Mouse (Mus musculus) layer of hippocampus, postnatal 14 days (tissue): ENCODE data around the gene Peli2. TPM values are rescaled to one million over a fixed set of nuclear protein-coding genes. Genes with fewer than 3 reads are reported as not detected.
A peak's percentile ranks its signal among the peaks of the same experiment; 100 is the strongest.

ENCODE experiments used
- DNase-seq, 2 experiments: peaks; one replicate each; pipeline ENCODE4 v3.0.0; 2021 to 2022; ENCODE audit warnings: low spot score in 2 of 2, mixed read lengths in 1 of 2
- total RNA-seq, 2 experiments: library from RNA; stranded (reverse); gene quantifications; 2 replicates each; pipeline ENCODE4 v1.2.3; 2021

The Peli2 gene
- total RNA-seq, 2 experiments from 2014 or later = 20.4 to 26.0 TPM

DNA sequence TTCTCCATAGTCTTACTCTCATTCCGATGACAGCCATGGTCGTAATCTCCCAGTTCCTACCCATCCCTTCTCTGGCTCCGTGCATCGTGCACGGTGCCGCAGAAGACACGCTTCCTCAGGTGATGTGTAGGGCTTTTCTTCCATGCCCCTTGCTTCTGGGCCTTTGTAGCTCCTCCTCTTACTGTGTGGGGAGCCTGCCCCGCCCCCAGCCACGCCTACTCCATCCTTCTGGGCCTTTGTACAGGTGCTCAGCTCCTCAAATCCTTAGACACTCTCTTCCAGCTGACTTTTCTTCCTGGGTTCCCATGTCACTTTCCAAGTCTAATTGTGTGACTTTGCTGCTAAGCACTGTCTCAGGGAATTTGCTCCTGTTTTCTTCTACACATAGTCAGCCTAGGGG, 28.7 kb downstream of the Peli2 start:
- DNase-seq = no peak

DNA sequence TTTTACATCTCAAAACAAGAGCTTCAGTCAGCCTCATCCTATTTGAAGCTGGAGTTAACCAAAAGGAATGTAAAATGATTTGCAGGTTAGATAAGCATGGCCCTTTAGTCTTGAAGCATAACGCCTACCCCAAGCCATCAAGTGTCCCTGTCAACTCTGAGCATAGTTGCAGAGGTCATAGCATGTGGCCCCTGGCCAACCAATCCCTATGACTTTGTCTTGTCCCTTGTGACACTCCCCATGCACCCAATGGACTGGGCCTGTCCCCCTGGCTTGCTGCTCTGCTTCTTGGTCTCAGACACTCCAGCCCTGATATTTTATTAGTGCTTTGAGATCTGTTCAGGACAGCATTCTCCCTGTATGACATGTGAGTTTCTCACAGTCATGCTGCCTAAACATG, 30.3 kb downstream of the Peli2 start:
- no peak for DNase-seq

DNA sequence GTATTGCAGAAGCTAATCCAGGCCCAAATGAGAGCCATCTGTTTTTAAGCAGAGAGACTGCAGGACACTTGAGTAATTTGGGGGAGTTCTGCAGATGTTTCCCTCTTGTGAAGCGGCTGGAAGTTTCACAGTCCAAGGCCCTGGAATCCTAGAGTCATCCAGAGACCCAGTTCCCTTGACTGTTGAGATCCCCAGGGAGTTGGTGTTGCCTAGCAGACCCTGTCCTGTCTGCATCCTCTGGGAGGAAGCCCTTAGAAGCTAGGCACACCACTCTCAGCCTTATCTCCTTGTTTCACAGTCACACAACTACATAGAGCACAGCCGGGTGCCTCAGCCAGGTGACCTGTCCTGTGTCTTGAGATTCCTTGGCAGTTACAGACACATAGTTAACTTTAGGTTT, 30.9 kb downstream of the Peli2 start:
- DNase-seq = no peak

DNA sequence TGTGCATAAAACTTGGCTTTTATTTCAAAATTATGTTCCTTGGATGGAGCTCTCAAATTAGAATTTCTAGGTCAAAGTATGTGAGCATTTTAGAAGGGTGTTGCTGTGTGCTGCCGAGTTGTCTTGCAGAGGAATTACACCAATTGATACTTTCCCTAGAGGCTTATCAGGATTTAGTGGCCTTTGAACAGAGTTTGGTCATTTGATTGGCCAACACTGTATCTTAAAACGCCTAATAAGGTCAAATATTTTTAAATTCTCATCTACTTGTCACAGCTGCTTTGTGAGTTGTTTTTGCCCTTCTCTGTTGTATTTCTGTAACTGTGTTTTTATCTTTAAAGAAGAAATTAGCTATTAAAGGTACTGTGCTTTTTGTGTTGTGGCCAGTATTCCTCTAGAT, 32.4 kb downstream of the Peli2 start:
- no peak for DNase-seq

DNA sequence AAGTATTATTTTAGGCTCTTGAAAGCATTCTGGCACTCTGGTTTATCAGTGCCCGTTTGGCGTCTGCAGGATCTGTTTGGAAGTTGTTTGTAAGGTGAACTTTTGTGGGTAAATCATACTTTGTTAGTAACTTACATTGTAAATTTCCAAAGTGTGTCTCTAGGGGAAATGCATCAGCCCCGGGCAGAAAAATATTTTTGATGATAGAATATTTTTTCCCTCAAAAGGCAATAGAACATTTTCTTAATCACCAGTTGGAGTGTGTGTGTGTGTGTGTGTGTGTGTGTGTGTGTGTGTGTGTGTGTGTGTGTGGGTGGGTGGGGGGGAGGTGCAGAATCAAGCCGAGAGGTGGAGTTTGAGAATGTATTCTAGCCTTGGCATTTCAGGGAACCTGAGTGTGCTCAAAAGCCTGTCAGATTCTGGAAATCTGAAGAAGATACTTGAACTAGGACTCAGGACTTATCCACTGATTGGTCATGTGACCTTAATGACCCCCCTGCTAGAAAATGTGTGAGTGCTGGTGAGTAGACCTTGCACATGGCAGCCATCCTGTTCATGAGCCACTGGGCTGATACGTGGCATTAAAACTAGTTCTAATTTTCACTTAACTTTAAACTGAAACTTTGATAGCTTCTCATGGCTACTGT, 33.4 kb downstream of the Peli2 start:
- no peak for DNase-seq

DNA sequence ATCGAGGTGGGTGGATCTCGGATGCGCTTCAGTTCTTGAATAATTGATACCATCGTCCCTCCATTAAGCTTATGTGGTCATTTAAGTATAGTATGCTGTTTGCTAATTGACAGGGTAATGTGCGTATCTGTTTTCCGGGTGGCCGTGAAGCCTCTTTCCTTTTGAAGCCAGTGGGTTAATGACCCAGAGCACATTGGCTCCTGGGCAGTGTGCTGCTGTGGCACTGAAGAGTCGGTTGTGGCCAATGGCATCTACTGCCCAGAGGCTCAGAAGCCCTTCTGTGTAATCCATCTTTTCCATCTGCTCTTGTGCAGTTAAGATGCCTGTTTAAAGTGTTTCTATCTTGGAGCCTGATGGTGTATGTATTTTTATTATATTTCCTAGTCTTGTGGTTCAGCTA, 34.0 kb downstream of the Peli2 start:
- no peak for DNase-seq

DNA sequence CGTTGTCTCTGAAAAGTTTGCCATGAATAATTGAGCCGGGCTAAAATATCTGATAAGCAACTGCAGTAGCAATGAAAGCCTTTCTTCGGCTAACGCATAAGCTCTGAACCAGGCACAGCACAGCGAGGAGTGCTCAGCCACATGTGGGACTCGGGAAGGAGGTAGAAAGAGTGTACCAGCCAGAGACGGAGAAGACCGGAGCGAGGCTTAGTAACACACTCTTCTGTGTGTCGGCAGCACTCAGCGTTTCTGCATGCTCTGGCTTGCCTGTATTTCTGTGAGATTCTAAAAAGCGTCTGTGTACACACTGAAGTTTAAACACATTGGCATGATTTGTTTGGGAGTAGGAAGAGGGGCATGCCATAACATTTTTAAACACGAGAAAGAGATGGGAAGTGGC, 34.5 kb downstream of the Peli2 start:
- no peak for DNase-seq

DNA sequence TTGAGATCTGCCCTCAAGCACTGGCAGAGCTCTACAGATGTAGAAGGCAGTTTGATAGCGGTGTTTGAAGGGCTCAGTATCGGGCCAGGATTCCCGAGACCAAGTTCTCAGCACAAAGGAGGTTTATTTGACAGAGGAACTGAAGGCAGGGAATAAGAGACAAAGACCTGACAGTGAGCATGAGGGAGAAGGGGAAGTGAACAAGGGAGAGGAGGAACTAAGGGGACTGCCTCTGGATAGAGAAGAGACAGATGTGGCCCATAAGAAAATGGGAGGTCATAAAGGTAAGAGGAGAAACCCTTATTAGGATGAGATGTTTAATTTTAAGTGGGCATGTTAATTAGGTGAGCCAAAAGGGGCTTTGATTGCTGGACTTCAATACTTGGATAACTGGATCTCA, 36.5 kb downstream of the Peli2 start:
- no peak for DNase-seq

DNA sequence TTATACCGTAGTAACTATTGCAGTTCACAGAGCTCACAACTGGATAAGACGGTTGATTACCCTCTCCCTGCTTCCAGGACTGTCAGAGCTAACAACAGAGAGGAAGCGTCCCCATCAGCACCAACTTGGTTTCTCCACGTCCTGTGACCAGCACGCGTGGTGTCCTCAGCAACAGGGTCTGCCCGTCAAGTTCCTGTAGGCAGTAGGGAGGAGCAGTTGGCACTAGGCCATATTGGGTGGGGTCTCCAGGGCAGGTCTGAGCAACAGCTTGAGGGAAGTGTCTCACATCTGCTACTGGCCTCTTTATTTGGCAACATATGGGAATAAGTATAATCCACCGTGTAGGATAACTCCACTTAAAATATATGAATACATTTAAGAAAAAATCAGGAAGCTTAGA, 37.2 kb downstream of the Peli2 start:
- DNase-seq = no peak

DNA sequence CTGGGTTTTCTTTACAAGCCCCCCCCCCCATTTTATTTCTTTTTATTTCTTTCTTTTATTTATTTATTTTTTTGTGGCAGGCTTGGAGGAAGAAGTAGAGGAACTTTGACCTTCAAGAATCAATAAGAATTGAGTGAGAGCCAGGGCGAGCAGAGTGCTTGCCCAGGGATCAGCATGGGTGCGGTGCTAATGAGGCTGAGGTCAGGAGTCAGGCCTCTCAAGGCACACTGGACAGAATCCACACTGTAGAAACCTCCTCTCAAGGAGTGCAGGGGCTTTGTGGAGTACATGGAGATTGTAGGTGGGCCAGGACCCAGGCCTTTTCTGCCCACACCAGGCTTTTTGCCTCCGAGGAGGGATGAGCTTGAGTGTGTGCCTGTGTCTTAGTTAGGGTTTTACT, 38.8 kb downstream of the Peli2 start:
- no peak for DNase-seq

DNA sequence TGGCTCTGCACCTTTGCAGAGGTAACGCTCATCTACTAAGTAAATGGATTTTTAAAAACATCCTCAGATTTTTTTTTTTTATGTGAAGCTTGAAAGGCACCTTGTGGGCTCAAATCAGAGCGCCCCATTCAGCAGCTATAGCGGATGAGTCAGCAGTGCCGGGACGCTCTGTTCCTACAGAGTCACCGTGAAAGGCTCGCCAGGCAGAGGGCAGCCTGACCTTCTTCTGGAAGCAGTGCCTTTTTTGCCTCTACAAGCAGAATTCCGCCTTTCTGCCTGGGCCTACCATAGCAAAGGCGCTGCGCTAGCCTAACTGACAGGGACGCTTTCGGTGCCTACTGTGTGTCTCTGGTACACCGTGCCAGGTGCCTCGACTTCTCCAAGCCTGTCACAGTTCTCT, 41.8 kb downstream of the Peli2 start:
- DNase-seq = no peak

DNA sequence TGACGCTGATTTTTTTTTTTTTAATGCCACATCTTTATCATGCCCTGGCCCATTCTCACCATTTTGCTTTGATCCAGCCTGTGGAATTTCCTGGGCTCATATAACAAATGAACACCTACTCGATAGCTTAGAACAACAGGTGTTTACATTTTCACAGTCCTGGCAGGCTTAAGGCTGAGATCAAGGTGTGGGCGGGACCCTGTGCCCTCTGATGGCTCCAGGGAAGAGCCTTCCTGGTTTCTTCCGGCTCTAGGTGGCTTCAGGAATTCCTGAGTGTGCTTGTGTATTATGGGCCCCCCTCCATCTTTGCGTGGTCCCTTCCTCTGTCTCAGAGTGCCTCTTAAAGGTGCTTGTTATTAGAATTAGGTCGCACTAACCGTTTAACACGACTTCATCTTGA, 44.3 kb downstream of the Peli2 start:
- no peak for DNase-seq

DNA sequence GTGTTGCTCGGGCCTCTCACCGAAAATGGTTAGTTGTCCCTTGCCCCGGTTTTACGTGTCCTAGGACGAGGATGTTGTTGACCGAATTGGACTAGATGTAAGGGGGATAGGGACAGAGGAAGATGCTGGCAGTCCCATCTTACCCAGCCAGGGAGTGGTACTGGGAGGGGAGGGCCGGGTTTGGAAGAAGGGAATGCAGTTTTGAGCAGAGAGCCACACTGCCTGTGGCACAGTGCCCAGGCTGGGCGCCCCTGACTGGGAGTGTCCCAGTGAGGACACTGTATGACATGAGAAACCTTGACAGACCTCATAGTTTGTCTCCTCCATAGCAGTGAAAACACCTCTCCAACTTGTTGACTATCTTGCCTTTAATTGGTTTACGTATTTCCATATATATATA, 45.8 kb downstream of the Peli2 start:
- DNase-seq = no peak

DNA sequence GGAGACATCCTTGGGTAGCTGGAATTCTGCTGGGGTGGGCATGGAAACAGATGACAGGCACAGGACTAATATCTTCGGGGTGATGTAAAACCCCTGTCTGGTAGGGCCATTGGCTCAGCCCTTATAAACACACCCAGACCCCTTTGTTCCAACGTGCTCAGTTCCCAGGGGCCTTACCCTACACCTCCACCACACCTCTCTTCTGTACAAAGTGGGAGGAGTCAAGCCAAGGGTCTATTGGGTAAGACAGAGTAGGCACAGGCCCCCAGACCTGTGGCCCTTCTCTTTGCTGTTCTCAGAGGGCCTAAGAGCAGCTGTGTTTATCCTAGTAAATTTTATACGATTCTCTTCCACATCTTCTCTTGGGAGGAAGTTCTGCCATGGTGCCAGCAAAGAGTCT, 46.4 kb downstream of the Peli2 start:
- DNase-seq = no peak

DNA sequence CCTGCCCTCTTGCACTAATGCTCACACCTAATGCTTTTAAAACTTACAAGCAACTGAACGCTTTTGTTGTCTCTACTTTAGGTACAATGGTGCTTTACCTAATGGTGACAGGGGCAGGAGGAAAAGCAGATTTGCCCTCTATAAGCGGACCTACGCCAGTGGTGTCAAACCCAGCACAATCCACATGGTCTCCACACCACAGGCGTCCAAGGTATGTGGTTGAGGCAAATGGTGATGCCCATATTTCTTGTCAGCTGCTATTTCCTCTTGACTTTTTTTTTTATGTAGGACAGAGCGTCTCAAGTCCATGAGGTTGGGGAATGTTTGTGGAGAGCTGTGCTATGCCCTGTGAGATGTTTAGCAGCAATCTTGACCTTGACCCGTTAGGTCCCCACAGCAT, 47.5 kb downstream of the Peli2 start:
- no peak for DNase-seq

DNA sequence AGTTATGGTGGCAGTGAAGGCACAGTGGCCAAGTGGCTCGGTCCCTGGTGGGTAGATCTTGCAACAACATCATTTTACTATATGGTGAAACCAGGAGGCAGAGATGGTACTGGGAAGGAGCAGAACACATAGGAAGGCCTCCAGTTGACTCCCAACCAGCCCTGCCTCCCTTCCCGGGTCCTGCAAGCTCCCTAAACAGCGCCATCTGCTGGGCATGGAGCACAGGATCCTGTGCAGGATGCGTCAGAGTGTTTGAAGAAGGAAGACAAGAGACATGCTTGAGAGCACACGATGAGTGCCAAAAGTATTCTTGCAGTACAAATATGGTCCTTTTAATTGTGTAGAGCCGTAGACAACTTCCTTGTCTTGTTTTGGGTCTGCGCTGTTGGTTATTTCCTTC, 49.3 kb downstream of the Peli2 start:
- peak in 1 of 2 experiments; percentile 22 for DNase-seq

DNA sequence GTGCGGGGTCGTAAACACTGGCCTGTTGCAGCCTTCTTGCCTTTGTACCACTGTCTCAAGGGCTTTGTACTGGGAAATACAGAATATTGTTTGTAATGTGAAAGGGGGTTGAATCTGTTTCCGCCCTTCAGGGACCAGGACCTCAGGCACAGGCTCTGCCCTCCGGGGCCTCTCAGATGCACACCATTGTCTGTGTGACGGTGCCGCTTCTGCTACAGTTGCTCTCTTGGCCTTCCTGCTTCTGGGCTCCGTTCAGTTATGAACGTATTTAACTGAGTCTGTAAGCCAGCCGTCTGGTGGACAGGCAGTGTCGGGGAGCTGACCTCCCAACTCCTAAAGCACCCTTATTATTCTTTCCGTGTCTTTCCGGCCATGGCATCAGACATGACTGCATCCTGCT, 50.6 kb downstream of the Peli2 start:
- no peak for DNase-seq

DNA sequence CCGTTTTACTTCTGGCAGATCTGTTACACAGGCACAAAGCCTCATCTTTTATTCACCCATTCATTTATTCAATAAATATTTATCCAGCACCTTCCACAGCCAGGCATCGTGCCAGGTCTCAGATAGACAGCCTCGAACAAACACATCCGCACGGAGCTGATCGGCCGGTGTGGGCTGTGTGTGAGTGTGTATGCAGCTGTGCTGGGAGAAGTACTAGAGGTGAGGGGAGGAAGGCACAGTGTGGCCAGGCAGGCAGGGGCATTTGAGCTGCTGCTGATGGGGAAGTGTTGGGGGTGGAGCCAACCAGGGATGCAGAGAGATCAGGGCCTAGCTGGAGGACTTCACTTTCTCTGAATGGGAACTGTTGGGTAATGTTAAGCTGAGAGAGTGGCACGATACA, 51.4 kb downstream of the Peli2 start:
- no peak for DNase-seq

DNA sequence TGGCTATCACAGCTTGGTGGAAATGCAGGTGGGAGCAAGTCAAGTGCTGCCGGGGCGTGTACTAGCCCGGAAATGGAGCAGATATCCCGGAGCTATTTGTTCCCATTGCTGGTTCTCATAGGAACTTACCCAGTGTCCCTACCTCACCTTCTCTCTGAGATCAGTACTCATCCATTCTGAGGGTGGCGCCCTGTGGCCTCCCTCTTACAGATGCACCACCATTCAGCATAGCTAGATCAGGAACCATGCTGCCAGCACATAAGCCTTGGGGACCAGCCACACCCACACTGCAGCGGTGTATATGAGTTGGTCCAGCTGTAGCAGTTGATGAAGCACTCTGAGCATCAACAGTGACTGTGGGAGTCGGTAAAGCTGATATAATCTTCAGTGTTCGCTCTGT, 52.3 kb downstream of the Peli2 start:
- no peak for DNase-seq

DNA sequence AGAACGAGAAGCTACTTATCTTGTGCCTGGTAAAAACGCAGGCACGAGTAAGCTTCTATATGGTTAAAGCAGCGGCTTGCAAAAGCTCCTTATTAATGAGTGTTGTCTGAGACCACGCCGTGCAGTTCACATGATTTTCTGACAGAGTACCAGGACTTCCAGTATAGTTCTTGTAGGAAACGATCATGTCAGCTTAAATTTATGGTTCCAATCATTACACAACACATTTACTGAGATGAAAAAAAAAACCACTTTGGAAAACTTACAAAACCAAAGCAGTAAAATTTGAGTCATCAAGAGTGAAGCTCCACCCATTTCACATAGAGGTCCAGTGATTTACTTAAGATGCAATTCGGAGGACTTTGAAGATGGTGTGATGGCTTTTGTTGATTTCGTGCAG, 53.2 kb downstream of the Peli2 start:
- DNase-seq = no peak

DNA sequence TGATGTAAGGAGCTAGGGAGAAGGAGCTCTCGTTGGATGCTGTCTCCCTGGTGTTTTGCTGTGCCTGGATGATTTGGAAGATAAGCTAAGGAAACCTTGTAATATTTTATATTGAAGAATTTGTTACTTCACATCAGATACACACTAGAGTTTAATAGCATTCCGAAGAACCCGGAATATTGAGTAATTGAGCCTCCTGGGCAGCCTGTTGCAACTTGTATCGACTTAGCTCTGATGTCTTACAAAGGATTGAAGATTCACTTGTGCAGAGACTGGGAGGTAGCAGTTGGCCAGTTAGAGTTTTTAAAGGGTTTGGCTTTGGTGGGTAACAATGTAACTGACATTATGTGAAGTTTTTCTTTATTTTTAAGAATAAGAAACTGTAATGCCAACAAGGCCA, 53.7 kb downstream of the Peli2 start:
- no peak for DNase-seq

DNA sequence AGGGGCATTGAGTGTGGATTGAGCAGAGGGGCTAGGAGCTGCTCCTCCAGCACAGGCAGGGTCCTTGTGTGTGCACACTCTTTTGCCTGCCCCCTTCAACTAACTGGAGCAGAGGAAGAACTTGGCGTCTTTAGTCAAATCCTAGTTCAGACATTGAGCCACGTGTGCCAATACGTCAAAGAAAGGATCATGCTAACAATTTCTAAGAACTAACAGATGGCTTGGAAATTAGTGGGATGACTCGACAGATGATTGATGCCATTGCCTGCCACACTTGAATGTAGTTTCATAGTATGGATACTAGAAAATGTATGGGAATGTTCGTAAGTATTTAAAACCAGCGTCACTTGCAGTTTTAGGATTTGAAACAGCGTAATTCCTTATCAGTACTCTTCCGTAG, 54.5 kb downstream of the Peli2 start:
- no peak for DNase-seq

DNA sequence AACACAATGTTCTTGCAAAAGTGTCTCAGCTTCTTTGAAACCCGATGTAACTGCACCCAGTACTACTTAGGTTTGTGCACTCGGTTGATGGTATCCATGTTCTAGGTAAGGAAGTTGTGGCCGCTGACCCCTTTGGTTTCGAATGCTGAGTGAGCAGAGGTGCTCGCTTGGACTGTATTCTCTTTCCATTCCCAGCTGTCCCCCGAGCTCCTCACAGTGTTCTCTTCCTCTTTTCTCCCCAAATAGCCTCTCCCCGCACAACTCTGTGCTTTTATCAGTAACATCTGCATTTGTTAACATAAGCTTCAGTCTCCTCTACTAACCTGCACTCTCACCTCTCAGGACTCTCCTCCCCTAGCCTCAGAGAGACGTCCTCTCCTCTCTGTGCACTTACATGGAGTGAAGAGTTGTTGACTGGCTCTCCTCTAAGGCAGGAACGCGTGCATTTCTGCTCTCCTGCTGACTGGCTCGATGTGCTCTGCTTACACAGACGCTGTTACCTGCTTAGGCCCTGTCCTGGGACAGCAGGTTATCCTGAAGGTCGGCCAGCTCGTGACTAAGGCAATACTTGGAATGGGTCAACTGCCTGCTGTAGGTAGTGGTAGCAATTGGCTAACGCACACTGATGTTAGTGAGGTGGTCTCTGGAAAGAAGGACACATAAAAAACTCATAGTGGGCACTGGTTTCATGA, 57.8 kb downstream of the Peli2 start:
- DNase-seq = no peak
